Mouse (Mus musculus): ENCODE data around the gene Lpgat1. TPM values are rescaled to one million over a fixed set of nuclear protein-coding genes. Genes with fewer than 3 reads are reported as not detected.
A peak's percentile ranks its signal among the peaks of the same experiment; 100 is the strongest.

Lpgat1 gene
- 25.0 and 32.7 TPM in 2 replicates for total RNA-seq (2014; rRNA removed; ENCODE audit: low replicate concordance)
- polyA plus RNA-seq (2015; fragmentation: Nextera tagmentation; extraction: Ambion mirVana) = 31.3 and 37.5 TPM in 2 replicates

DNA sequence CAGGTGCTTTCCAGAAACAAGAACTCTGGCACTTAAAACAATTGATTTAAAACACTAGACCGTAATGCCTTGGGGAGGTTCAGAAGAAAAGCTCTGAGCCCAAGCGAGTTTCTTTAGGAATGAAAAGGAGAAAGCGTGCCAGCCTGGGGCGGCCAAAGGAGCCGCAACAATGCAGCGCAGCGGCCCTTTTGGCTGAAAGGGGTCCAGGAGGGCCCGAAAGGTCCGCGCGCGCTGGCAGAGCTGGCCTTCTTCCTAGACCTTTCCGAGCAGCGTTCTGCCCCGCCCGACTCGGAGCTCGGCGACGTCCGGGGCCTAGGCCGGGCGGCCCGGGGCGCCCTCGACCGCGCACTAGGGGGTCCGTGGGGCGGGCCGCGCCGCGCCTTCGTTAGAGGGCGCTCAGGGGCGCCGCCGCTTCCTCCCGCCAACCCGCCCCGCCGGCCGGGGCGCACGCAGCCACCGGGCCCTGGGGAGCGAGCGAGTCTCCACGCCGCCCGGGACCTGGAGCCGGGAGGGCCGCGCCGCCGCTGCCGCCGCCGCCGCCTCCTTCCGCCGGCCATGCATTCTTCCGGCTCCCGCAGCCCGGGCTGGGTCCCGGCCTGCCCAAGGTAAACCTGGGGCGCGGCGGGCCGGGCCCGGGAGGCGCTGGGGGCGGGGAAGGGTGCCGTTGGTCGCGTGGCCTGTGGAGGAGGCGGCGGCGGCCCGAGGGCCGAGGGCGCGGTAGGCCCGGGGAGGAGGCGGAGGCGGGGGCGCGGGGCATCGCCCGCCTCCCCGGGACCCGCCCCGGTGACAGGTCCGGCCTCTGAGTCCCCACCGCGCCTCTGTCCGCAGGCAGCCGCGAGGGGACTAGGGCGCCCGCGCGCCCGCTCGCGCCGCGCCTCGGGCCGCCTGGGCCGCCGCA lies at the start of gene Lpgat1:
Lpgat1 (plus strand) TSS at position 234 of the 898 bp plus-strand sequence.
- under 1% methylated on average over 79 of the region's 113 CpGs for WGBS
- ATAC-seq (ENCODE audit: insufficient read depth, low read depth) = peak; percentile 83

DNA sequence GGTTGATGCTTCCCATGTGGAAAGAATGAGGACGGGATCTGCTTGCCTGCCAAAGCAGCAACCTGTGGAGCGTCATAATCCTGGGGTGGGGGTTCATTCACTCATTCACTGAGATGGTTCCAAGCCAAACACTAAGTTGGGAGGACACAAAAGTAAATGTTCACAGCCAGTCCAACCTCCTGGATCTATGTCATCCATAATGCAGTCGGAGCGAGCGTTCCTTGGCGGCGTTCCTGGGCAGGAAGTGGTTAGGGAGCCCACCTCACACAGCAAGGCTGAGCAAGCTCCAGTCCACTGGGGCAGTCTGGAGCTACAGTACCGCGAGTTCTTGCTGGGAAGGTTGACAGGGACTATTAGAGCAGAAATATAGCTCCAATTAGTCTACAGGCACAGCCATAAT lies 49.6 kb upstream of the Lpgat1 start:
- H3K9me3 ChIP-seq (replicated peaks; ENCODE audit: control insufficient read depth, low read length) = no peaks in the 10 kb centered on the region
- H3K27me3 ChIP-seq (ENCODE audit: control insufficient read depth, insufficient read depth, low read length) = no peaks in the 10 kb centered on the region
- H3K36me3 ChIP-seq (replicated peaks; ENCODE audit: control insufficient read depth, insufficient read depth, low read length) = no peaks in the 10 kb centered on the region
- no peak for ATAC-seq (ENCODE audit: insufficient read depth, low read depth)
- no peak for TF ChIP-seq EP300 (IDR thresholded peaks at IDR 0.05; ENCODE audit: low read depth)
- H3K4me2 ChIP-seq (ENCODE audit: low read depth, low read length) = no peak overlapping the region
- H3K27ac ChIP-seq (ENCODE audit: low read depth) = no peak overlapping the region
- no peak overlapping the region for H3K4me3 ChIP-seq (ENCODE audit: low read depth, low read length)
- no peak overlapping the region for H3K9ac ChIP-seq (replicated peaks; ENCODE audit: low read depth, low read length)
- no peaks in the 10 kb centered on the region for H3K4me1 ChIP-seq (ENCODE audit: control insufficient read depth, insufficient read depth)
- WGBS = 71% methylated on average over 9 of the region's 9 CpGs
- no peak for DNase-seq (ENCODE audit: low spot score)

More for the DNA sequence above, at the start of gene Lpgat1:
- H3K27me3 ChIP-seq (ENCODE audit: control insufficient read depth, insufficient read depth, low read length) = no peaks in the 10 kb centered on the region
- no peaks in the 10 kb centered on the region for H3K9me3 ChIP-seq (replicated peaks; ENCODE audit: control insufficient read depth, low read length)
- H3K27ac ChIP-seq (ENCODE audit: low read depth) = peak within 1 kb of the TSS; percentile 95
- peak; percentile 66 for DNase-seq (ENCODE audit: low spot score)
- H3K36me3 ChIP-seq (replicated peaks; ENCODE audit: control insufficient read depth, insufficient read depth, low read length) = no peaks in the 10 kb centered on the region; the same call in 1 of the 2 replicates
- peak within 1 kb of the TSS; percentile 96 for H3K4me3 ChIP-seq (ENCODE audit: low read depth, low read length)
- TF ChIP-seq EP300 (IDR thresholded peaks at IDR 0.05; ENCODE audit: low read depth) (no peak), CTCF (IDR thresholded peaks at IDR 0.05; ENCODE audit: low read depth) (no peak)
- H3K9ac ChIP-seq (replicated peaks; ENCODE audit: low read depth, low read length) = peak within 1 kb of the TSS; percentile 95
- H3K4me1 ChIP-seq (ENCODE audit: control insufficient read depth, insufficient read depth) = peaks cover 14% of the 10 kb centered on the region; the same call in 1 of the 2 replicates
- H3K4me2 ChIP-seq (ENCODE audit: low read depth, low read length) = peak within 1 kb of the TSS; percentile 96

DNA sequence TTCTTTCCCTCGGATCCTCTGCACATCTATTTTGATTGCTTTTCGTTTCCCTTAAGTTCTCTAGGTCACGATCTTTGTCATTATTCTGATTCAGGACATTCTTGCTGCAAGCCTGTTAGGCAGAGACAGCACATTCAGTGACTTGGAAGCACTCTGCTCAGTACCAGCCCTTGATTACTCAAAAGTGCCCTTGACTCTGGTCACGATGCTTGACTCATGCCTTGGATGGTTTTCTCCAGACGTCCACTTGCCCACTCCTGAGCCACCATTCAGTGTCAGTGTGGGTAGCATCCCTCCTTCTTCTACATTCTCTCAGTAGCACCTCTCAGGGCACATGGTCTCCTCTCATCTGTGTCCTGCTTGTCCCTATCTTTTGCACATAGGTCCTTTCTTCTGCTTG lies 43.6 kb upstream of the Lpgat1 start:
- no peaks in the 10 kb centered on the region for H3K27me3 ChIP-seq (ENCODE audit: control insufficient read depth, insufficient read depth, low read length)
- no peak overlapping the region for H3K9ac ChIP-seq (replicated peaks; ENCODE audit: low read depth, low read length)
- no peak for DNase-seq (ENCODE audit: low spot score)
- H3K4me1 ChIP-seq (ENCODE audit: control insufficient read depth, insufficient read depth) = no peaks in the 10 kb centered on the region
- WGBS = 66% methylated on average over 5 of the region's 5 CpGs
- no peak overlapping the region for H3K4me2 ChIP-seq (ENCODE audit: low read depth, low read length)
- no peaks in the 10 kb centered on the region for H3K36me3 ChIP-seq (replicated peaks; ENCODE audit: control insufficient read depth, insufficient read depth, low read length)
- no peak overlapping the region for H3K4me3 ChIP-seq (ENCODE audit: low read depth, low read length)
- ATAC-seq (ENCODE audit: insufficient read depth, low read depth) = no peak
- H3K9me3 ChIP-seq (replicated peaks; ENCODE audit: control insufficient read depth, low read length) = no peaks in the 10 kb centered on the region
- TF ChIP-seq EP300 (IDR thresholded peaks at IDR 0.05; ENCODE audit: low read depth) = no peak
- TF ChIP-seq CTCF (IDR thresholded peaks at IDR 0.05; ENCODE audit: low read depth) = no peak
- H3K27ac ChIP-seq (ENCODE audit: low read depth) = no peak overlapping the region

DNA sequence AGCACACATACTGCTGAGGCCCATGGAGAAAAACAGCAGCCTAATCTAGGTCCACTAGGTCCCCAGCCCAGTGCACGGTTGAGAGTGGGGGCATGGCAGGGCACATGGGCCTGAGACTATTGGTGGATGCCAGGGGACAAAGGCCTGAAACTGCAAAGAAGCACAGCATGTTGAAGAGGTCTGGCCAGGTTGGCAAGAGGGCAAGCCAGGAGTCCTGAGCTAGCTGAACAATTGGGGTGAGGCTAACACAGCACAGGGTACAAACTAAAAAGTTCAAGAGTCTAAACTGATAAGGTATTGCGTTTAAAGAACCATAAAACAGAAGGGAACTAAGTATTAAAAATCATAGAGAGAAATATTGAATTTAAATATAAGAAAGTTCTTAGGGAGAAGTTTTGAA lies 36.0 kb upstream of the Lpgat1 start:
- TF ChIP-seq EP300 (IDR thresholded peaks at IDR 0.05; ENCODE audit: low read depth) (no peak), CTCF (IDR thresholded peaks at IDR 0.05; ENCODE audit: low read depth) (no peak)
- ATAC-seq (ENCODE audit: insufficient read depth, low read depth) = no peak
- WGBS = 59% methylated on average over 2 of the region's 2 CpGs
- peaks cover 13% of the 10 kb centered on the region for H3K9me3 ChIP-seq (replicated peaks; ENCODE audit: control insufficient read depth, low read length)
- no peaks in the 10 kb centered on the region for H3K36me3 ChIP-seq (replicated peaks; ENCODE audit: control insufficient read depth, insufficient read depth, low read length)
- H3K9ac ChIP-seq (replicated peaks; ENCODE audit: low read depth, low read length) = no peak overlapping the region
- no peak for DNase-seq (ENCODE audit: low spot score)
- no peaks in the 10 kb centered on the region for H3K27me3 ChIP-seq (ENCODE audit: control insufficient read depth, insufficient read depth, low read length)
- H3K4me2 ChIP-seq (ENCODE audit: low read depth, low read length) = no peak overlapping the region
- H3K4me3 ChIP-seq (ENCODE audit: low read depth, low read length) = no peak overlapping the region
- H3K27ac ChIP-seq (ENCODE audit: low read depth) = no peak overlapping the region
- no peaks in the 10 kb centered on the region for H3K4me1 ChIP-seq (ENCODE audit: control insufficient read depth, insufficient read depth)

DNA sequence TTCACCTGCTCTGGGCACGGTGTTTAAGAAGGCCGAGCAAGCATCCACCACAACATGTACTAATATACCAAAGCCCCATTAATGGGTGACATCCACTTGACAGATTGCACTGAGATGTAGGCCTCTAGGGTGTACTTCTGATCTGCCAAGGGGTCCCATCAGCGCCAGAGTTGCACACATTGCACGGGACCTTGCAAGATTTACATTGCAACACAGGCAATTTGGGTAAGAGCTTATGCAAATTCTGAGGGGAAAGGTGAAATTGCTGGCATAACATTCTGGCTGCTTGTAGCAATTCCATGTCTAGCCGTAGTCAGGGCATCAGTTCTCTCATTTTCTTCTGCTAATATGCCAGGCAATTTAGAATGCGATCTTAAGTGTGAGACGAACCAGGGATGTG lies 30.1 kb upstream of the Lpgat1 start:
- Histone ChIP-seq H3K4me2 (ENCODE audit: low read depth, low read length) (no peak overlapping the region), H3K4me3 (ENCODE audit: low read depth, low read length) (no peak overlapping the region), H3K27me3 (ENCODE audit: control insufficient read depth, insufficient read depth, low read length) (no peaks in the 10 kb centered on the region), H3K4me1 (ENCODE audit: control insufficient read depth, insufficient read depth) (no peaks in the 10 kb centered on the region), H3K9ac (replicated peaks; ENCODE audit: low read depth, low read length) (no peak overlapping the region), H3K27ac (ENCODE audit: low read depth) (no peak overlapping the region), H3K36me3 (replicated peaks; ENCODE audit: control insufficient read depth, insufficient read depth, low read length) (no peaks in the 10 kb centered on the region), H3K9me3 (replicated peaks; ENCODE audit: control insufficient read depth, low read length) (peaks cover 13% of the 10 kb centered on the region)
- TF ChIP-seq CTCF (IDR thresholded peaks at IDR 0.05; ENCODE audit: low read depth) (no peak), EP300 (IDR thresholded peaks at IDR 0.05; ENCODE audit: low read depth) (no peak)
- WGBS = 92% methylated on average over 7 of the region's 7 CpGs
- ATAC-seq (ENCODE audit: insufficient read depth, low read depth) (no peak), DNase-seq (ENCODE audit: low spot score) (no peak)
